Mouse (Mus musculus) olfactory bulb, adult 2 months (tissue): ENCODE measurements at regions not wholly inside any gene's neighbourhood (a gene's known extent, or its start where the extent isn't known, plus 50 kb on each side); places are given as distances from the start of the nearest gene placed in this dataset.

Experiments
- H3K27ac ChIP-seq: fragments of 200-500 bp; 2 replicates; pipeline ENCODE4 v1.5.1; 2012; ENCODE audit warnings: low read depth, low read length; ENCODE audit not compliant: insufficient read depth
- H3K4me1 ChIP-seq: fragments of 200-500 bp; 2 replicates; pipeline ENCODE4 v1.6.1; 2012; ENCODE audit warnings: low read length; ENCODE audit not compliant: control insufficient read depth, insufficient read depth
- H3K4me3 ChIP-seq: fragments of 200-500 bp; 2 replicates; pipeline ENCODE4 v1.5.1; 2012; ENCODE audit warnings: mild to moderate bottlenecking, low read depth, low read length, moderate library complexity; ENCODE audit not compliant: insufficient read depth
- CTCF ChIP-seq: fragments of 200-500 bp; IDR thresholded peaks from 2 replicates; pipeline ENCODE4 v1.5.1; 2012; ENCODE audit warnings: low read depth, mild to moderate bottlenecking, low read length, moderate library complexity; ENCODE audit not compliant: insufficient read depth
- POLR2A ChIP-seq: fragments of 200-500 bp; IDR thresholded peaks from 2 replicates; pipeline ENCODE4 v1.6.1; 2012; ENCODE audit warnings: mild to moderate bottlenecking, low read depth, low read length, moderate library complexity; ENCODE audit not compliant: insufficient read depth
- WGBS: fragments of 180-500 bp; shearing (Covaris S2); methylation state at CpG from one replicate; pipeline ENCODE4 v1.1.7; 2018; 5-methylcytosine and 5-hydroxymethylcytosine counted together

DNA sequence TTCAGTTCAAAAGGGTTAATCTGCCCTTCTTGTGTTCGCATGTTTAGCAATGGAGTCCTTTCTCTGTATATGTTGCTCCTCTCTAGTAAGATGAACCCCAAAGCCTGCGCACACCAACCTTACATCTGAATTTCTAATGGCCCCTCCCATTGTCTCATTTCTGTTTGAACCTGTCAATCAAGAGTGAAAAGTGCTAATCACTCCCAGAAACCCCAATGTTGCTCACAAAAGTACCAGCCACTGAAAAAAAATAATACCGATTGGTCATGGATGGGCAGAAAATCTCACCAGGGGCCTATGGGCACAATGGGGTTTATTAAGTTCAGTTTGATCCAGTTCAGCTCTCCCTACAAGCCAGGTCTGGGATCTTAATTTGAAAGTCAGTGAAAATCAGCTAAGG is 302.1 kb upstream of the Adgrl2 start:
- Histone ChIP-seq H3K27ac (no peak overlapping the region), H3K4me3 (no peak overlapping the region), H3K4me1 (peaks cover 4% of the 10 kb centered on the region; the same call in 1 of the 2 replicates)
- 83% methylated on average over 3 of the region's 3 CpGs for WGBS
- no peak for TF ChIP-seq POLR2A
- TF ChIP-seq CTCF = no peak

DNA sequence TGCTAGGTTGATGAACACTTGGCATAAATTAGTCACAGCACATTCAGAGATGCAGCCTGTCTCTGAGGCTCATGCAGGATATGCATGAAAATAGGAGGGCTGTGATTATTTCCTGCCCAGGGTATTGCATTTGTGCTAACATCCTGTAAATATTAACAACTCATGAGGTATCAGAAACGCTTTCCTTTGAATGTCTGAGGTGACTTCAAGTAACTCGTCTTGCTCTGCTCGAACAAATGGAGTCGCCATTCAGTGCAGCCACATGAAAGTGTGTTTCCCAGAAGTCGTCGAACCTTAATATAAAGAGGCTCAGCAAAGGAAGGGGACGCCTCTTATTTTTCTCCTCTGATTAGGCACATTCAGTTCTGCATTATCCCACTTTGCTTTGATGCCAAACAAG is 301.1 kb upstream of the Adgrl2 start:
- 63% methylated on average over 7 of the region's 7 CpGs for WGBS
- TF ChIP-seq CTCF (no peak), POLR2A (no peak)
- no peak overlapping the region for H3K4me3 ChIP-seq
- peaks cover 4% of the 10 kb centered on the region; the same call in 1 of the 2 replicates for H3K4me1 ChIP-seq
- no peak overlapping the region for H3K27ac ChIP-seq

DNA sequence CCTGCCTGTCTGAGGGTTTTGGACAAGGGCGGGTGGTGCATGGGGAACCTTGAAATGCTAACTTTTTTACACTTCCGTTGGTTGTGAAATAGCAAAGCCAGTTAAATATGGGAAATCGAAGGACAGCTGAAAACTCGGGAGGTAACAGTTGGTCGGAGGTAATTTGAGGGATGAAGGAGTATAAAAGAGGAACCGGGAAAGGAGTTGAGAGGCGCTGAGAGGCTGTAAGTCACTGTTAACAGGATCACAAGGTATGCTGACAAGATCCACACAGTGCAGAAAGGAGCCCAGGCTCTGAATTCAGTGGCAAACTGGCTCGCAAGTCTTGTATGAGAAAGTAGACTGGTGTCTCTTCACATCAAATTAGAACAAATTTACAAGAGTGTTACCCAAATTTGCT is 299.9 kb upstream of the Adgrl2 start:
- H3K27ac ChIP-seq = no peak overlapping the region
- WGBS = 77% methylated on average over 8 of the region's 8 CpGs
- H3K4me1 ChIP-seq = no peaks in the 10 kb centered on the region
- TF ChIP-seq CTCF (no peak), POLR2A (no peak)
- no peak overlapping the region for H3K4me3 ChIP-seq

DNA sequence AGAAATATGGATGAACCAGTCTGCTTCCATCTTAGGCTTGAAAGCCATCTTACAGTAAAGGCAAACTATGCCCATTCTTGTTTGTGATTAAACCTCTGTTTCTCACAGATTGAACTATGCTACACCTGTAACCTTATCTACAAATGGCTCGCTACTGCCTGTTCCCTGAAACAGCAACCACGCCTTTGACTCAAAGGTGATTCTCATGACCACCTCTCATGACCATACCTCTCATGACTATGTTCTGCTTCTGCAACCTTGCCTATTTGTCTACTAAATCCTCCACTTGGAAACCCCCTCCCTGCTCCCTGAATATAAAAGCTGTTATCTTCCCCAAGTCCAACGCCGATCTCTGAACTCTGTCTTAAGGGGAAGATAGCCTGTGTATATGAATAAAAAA is 296.7 kb upstream of the Adgrl2 start:
- TF ChIP-seq CTCF = no peak
- TF ChIP-seq POLR2A = no peak
- H3K27ac ChIP-seq = no peak overlapping the region
- 98% methylated on average over 4 of the region's 4 CpGs for WGBS

DNA sequence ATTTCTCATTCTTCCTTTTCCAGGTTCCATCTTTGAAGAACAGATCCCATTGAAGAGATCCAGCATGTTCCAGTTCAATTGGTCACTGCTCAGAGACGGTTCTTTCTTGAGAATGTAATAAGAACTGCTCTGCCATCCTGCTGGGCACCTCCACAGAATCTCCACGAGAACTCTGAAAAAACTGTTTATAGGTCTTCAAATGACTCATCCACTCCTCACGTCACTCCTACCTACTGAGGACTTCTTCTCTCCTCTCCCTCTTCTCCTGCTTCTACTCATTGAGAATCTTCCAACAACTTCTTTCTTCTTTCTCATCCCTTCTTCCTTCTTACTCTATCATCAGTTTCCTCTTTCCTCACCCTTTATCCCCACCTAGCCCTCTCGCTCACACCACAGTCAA is 294.6 kb upstream of the Adgrl2 start:
- Histone ChIP-seq H3K27ac (no peak overlapping the region), H3K4me1 (no peaks in the 10 kb centered on the region), H3K4me3 (no peak overlapping the region)
- 89% methylated on average over 4 of the region's 4 CpGs for WGBS
- TF ChIP-seq POLR2A (no peak), CTCF (no peak)

More for the DNA sequence above, 296.7 kb upstream of the Adgrl2 start:
- no peak overlapping the region for H3K4me3 ChIP-seq
- H3K4me1 ChIP-seq = no peaks in the 10 kb centered on the region

DNA sequence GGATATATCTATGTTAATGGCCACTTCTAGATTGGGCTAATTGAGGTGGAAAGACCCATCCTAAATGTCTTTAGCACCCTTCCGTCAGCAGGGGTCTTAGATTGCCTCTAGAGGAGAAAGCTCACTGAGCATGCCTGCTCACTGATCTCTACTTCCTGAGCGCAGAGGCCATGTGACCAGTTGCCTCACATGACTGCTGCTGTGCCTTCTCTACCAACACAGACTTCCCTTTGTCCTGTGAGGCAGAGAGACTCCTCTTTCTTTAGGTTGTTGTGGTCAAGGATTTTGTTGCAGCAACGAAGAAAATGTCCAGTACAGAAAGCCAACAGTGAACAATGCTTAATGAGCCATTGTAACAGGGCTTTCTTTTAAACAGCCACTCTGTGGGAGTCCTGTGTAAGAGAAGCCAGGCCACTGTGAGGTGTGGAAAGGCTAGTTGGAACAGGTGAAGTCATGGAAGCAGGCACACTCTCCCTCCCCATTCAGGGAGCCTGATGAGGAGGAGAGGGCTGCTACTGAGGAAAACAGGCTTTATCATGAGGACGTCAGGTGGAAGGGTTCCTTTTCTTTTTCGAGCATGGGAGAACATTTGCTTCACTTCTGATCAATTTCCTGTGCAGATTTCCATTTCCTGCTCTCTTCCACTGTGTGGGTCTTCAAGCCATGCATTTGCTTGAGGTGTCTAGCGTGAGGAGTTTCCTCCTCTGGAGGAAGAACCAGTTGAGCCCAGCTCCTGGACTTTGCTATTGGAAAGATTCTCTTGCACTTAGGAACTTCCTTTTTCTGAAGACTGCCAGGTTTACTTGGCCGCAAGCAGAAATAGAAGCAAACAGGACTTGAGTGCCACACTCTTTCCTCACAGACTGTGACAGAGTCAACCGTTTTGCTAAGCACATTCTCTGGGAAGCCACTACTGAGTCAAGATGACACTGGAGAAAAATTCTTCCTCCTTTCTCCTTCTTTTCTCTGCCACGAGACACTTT is 290.7 kb upstream of the Adgrl2 start:
- Histone ChIP-seq H3K4me3 (no peak overlapping the region), H3K4me1 (no peaks in the 10 kb centered on the region), H3K27ac (no peak overlapping the region)
- TF ChIP-seq POLR2A (no peak), CTCF (no peak)
- 82% methylated on average over 9 of the region's 9 CpGs for WGBS

DNA sequence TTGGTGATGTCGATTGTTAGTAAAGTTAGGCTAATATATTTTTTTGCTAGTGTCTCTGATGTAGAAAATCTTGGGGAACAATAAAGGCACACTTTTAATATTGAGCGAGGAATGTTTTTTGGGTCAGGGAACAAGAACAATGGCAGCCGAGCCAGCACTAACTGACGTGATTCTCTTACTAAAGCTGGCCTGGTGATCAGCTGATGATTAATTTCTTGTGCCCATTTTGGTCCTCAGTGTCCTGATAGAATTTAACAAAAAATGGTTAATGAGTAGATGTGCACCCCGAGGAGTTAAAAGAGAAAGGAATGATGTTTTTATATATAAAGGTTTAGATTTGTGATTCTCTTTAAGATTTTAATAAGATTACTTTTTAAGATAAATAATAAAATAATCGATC is 289.0 kb upstream of the Adgrl2 start:
- H3K4me3 ChIP-seq = no peak overlapping the region
- no peak overlapping the region for H3K27ac ChIP-seq
- no peak for TF ChIP-seq POLR2A
- H3K4me1 ChIP-seq = no peaks in the 10 kb centered on the region
- WGBS = 67% methylated on average over 6 of the region's 6 CpGs

DNA sequence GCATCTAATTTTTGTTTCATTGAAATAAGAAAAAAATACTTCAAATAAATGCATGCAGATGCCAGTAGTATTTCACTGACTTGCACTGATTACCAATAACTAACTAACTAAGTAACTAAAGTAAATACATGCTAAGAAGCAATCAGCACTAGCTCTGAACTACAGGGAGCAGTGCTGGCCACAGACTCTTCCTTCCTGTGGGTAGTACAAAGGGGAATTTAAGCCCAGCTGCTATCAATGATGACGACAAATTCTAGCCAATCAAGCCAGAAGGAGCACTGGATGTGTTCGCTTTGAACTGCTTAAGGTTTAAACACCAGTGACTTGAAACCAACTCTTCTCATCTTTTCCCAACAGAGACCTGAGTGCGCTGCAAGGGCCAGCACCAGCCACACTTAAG is 287.5 kb upstream of the Adgrl2 start:
- Histone ChIP-seq H3K4me1 (no peaks in the 10 kb centered on the region), H3K27ac (no peak overlapping the region), H3K4me3 (no peak overlapping the region)
- TF ChIP-seq CTCF (no peak), POLR2A (no peak)
- WGBS = 91% methylated on average over 3 of the region's 3 CpGs

DNA sequence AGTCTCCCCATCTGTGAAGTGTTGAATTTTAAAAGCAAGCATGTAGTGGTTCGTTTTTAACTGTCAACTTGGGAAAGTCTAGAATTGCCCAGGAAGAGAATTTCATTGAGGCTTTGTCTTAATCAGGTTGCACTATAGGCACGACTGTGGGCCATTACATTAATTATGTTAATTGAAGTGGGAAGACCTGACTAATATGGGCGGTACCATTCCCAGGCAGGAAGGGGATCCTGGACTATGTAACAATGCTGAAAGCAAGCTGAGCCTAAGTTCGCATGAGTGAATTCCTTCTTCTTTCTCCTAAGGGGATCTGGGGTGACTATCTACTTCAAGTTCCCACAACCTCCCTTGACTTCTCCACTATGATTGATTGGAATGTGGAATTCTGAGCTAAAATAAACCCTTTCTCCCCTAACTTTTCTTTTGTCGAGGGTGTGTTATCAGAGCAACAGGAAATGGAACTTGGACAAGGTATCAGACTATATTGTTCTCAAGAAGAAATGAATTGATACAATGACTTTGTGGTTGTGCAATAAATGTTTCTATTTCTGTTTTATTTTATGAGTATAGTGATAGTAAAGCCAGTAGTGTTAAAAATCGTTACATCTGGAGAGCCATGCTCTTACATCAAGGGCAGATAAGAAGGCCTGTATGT is 285.2 kb upstream of the Adgrl2 start:
- TF ChIP-seq POLR2A = no peak
- TF ChIP-seq CTCF = no peak
- no peaks in the 10 kb centered on the region for H3K4me1 ChIP-seq
- H3K27ac ChIP-seq = no peak overlapping the region
- WGBS = 82% methylated on average over 6 of the region's 6 CpGs
- no peak overlapping the region for H3K4me3 ChIP-seq
